Mouse (Mus musculus) liver (tissue): ENCODE measurements around the gene Plppr5.

Source experiments
- DNase-seq: peaks from one replicate; pipeline ENCODE4 v3.0.0-alpha.2; 2020; ENCODE audit warnings: mixed read lengths

The Plppr5 gene

GRCm38 (mm10) chr3:117708788-117709187 is 134.2 kb downstream of the Plppr5 start:
- no peak for DNase-seq

GRCm38 (mm10) chr3:117716534-117717280 is 142.1 kb downstream of the Plppr5 start:
- no peak for DNase-seq

GRCm38 (mm10) chr3:117723390-117723789 is 148.8 kb downstream of the Plppr5 start:
- DNase-seq, result no peak

- no peak for DNase-seq
Measured at GRCm38 (mm10) chr3:117724521-117724920, 149.9 kb downstream of the Plppr5 start.

- no peak for DNase-seq
Measured at GRCm38 (mm10) chr3:117725501-117725900, 150.9 kb downstream of the Plppr5 start.

- no peak for DNase-seq
Measured at GRCm38 (mm10) chr3:117728136-117728535, 153.5 kb downstream of the Plppr5 start.

GRCm38 (mm10) chr3:117729121-117730072 is 154.8 kb downstream of the Plppr5 start:
- DNase-seq, result no peak

GRCm38 (mm10) chr3:117731545-117731944 is 156.9 kb downstream of the Plppr5 start:
- no peak for DNase-seq

GRCm38 (mm10) chr3:117732661-117733060 is 158.0 kb downstream of the Plppr5 start:
- DNase-seq, result no peak
